Mouse (Mus musculus): ENCODE results near the gene Cic. TPM values are rescaled to one million over a fixed set of nuclear protein-coding genes. Genes with fewer than 3 reads are reported as not detected.

The Cic gene
- polyA plus RNA-seq, 1 experiment, result 290 TPM

DNA sequence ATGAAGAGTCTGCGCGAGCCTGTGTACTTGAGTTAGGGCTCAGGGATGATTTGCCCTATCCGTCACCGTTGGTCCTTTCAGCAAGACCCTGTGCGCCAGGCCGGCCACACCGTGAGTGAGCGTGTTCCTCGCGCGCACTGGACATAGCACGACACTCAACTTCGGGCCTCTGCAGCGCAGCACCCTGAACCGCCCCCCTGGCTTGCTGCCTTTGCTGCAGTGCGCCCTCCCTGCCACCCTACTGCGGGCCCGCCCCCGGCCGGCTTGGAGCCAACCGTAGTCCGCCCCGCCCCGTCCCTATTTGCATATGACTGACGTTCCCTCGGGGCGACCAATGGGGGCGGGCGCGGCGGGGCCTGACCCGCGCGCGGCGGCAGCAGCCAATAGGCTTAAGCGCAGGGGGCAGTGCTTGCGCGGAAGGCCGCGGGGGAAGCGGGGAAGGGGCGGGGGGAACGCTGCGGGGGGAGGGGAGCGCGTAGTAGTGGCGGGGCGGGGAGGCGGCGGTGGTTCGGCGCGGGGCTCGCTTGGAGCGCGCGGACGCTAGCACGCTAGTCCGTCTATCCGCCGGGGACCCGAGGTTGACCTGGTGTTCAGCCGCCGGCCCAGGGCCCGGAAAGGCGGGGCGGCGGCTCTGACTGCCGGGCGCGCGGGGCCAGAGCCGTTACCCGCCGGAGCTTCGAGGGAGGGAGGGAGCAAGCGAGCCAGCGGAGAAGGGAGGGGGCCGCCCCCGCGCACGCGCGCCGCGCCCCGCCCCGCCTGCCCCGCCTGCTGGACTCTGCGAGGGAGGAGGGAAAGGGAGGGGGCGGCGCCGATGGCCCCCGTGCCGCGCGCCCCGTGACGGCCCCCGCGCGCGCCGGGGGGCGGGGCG lies 14.5 kb downstream of the Cic start:
- Histone ChIP-seq H3K4me1 (peaks cover 83% of the 10 kb centered on the region), H3K27me3 (replicated peaks) (no peaks in the 10 kb centered on the region), H3K36me3 (replicated peaks; ENCODE audit: low read length) (peaks cover 31% of the 10 kb centered on the region), H3K9me3 (no peaks in the 10 kb centered on the region), H3K4me3 (replicated peaks) (peak overlapping the region; percentile 92)
- TF ChIP-seq GATA1 (IDR thresholded peaks at IDR 0.05; ENCODE audit: borderline replicate concordance, low read length) (no peak), FLI1 (IDR thresholded peaks at IDR 0.05; ENCODE audit: low read length) (no peak)

DNA sequence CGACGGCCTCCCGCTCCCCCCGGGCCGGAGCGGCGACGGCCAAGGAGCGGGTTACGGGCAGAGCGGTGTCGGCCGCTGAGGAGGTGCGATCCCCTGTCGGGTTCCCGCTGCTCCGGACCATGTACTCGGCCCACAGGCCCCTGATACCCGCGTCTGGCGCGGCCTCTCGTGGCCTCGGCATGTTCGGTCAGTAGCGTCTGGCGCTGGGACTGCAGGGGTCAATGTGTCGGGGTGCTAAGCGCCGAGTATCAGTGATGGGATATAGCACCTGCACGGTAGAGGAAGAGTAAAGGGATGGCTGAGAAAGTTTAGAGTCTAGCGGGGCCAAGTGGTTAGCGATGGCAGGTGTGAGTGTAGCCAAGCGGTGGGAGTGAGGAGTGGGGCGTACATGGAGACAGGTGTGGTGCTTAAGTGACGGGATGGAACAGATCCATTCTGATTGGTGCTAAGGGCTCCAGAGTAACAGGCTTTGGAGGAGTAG lies 15.3 kb downstream of the Cic start:
- H3K36me3 ChIP-seq (replicated peaks; ENCODE audit: low read length), result peaks cover 38% of the 10 kb centered on the region
- peak overlapping the region; percentile 92 for H3K4me3 ChIP-seq (replicated peaks)
- no peaks in the 10 kb centered on the region for H3K9me3 ChIP-seq
- H3K4me1 ChIP-seq, result peaks cover 78% of the 10 kb centered on the region
- no peaks in the 10 kb centered on the region for H3K27me3 ChIP-seq (replicated peaks)
- TF ChIP-seq GATA1 (IDR thresholded peaks at IDR 0.05; ENCODE audit: borderline replicate concordance, low read length), result no peak
- no peak for TF ChIP-seq FLI1 (IDR thresholded peaks at IDR 0.05; ENCODE audit: low read length)

DNA sequence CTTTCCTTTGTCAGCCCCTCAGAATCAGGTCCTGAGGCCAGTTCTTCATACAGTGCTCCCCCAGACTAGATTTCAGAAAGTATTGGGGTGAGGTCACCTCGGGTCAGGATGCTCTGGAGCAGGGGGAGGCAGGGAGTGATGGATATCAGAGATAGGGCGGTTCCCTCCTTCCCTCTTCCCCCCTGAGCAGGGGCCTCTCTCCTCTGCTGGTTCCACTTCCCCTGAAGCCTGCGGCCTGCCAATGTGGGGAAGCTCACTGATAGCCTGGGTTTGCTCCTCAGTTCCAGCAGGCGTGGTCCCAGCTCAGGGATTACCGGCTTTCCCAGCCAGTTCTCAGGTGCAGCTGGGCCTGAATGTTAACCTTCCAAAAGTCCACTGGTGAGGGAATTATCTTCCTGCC lies 16.1 kb downstream of the Cic start:
- H3K4me1 ChIP-seq, result peaks cover 72% of the 10 kb centered on the region
- no peaks in the 10 kb centered on the region for H3K27me3 ChIP-seq (replicated peaks)
- peak overlapping the region; percentile 92 for H3K4me3 ChIP-seq (replicated peaks)
- no peak for TF ChIP-seq GATA1 (IDR thresholded peaks at IDR 0.05; ENCODE audit: borderline replicate concordance, low read length)
- TF ChIP-seq FLI1 (IDR thresholded peaks at IDR 0.05; ENCODE audit: low read length), result no peak
- H3K9me3 ChIP-seq, result no peaks in the 10 kb centered on the region
- peaks cover 47% of the 10 kb centered on the region for H3K36me3 ChIP-seq (replicated peaks; ENCODE audit: low read length)

DNA sequence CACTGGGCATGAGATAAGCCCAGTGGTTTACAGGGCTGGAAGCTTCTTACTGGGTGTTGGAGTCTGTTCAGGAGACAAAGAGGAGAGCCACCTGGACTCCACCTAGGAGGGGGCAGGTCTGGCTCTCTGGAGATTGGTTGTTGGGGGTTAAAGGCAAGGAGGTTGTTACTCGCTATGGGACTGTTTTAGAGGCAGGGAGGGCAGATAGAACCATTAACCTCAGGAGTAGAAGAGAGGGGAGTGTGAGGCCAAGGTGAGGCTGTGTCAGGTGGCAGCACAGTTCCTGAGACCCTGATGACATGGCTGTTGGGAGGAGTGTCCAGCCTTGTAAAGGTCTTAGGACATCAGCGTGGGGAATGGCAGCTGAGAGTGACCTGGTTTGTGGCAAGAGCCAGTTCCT lies 16.7 kb downstream of the Cic start:
- H3K36me3 ChIP-seq (replicated peaks; ENCODE audit: low read length), result peaks cover 52% of the 10 kb centered on the region
- H3K4me1 ChIP-seq, result peaks cover 69% of the 10 kb centered on the region
- H3K27me3 ChIP-seq (replicated peaks), result no peaks in the 10 kb centered on the region
- peak overlapping the region; percentile 92 for H3K4me3 ChIP-seq (replicated peaks)
- peaks cover 5% of the 10 kb centered on the region; the same call in 1 of the 2 replicates for H3K9me3 ChIP-seq
- TF ChIP-seq FLI1 (IDR thresholded peaks at IDR 0.05; ENCODE audit: low read length), result no peak
- no peak for TF ChIP-seq GATA1 (IDR thresholded peaks at IDR 0.05; ENCODE audit: borderline replicate concordance, low read length)

DNA sequence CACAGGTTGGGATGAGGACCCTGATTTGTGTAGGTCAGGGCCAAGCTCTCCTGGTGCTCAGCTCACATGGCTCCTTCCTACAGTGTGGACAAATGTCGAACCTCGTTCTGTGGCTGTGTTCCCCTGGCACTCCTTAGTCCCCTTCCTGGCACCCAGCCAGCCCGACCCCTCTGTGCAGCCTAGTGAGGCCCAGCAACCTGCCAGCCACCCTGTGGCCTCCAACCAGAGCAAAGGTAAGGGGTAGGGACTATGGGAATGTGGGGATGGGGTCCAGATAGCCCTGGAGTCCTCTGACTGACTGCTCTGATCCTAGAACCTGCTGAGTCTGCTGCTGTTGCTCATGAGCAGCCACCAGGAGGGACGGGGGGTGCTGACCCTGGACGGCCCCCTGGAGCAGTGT lies 17.3 kb downstream of the Cic start:
- TF ChIP-seq FLI1 (IDR thresholded peaks at IDR 0.05; ENCODE audit: low read length) (no peak), GATA1 (IDR thresholded peaks at IDR 0.05; ENCODE audit: borderline replicate concordance, low read length) (no peak)
- Histone ChIP-seq H3K36me3 (replicated peaks; ENCODE audit: low read length) (peaks cover 58% of the 10 kb centered on the region), H3K4me1 (peaks cover 64% of the 10 kb centered on the region), H3K9me3 (peaks cover 8% of the 10 kb centered on the region; the same call in 1 of the 2 replicates), H3K27me3 (replicated peaks) (no peaks in the 10 kb centered on the region), H3K4me3 (replicated peaks) (peak overlapping the region; percentile 73)

DNA sequence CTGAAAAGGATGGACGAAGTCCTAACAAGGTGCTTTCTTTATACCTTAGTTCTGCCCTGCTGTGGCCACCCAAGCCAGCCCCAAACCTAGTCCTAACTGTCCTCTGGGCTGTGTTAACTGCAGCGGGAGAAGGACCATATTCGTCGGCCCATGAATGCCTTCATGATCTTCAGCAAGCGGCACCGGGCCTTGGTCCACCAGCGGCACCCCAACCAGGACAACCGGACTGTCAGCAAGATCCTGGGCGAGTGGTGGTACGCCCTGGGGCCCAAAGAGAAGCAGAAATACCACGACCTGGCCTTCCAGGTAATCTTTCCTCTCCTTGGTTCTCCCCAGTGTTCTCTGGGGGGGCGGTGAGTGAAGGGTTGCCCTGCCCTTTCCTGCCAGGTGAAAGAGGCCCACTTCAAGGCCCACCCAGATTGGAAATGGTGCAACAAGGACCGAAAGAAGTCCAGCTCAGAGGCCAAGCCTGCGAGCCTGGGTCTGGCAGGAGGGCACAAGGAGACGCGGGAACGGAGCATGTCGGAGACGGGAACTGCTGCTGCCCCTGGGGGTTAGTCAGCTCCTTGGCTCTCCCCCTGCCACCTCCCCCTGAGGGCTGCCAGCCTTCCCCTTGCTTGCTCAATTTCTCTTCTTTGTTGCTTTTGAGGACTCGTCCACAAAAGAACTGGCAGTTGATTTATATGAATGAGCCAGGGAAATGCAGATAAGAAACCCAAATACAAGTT lies 18.2 kb downstream of the Cic start:
- TF ChIP-seq GATA1 (IDR thresholded peaks at IDR 0.05; ENCODE audit: borderline replicate concordance, low read length) (no peak), FLI1 (IDR thresholded peaks at IDR 0.05; ENCODE audit: low read length) (no peak)
- Histone ChIP-seq H3K4me1 (peaks cover 57% of the 10 kb centered on the region), H3K36me3 (replicated peaks; ENCODE audit: low read length) (peaks cover 67% of the 10 kb centered on the region)

DNA sequence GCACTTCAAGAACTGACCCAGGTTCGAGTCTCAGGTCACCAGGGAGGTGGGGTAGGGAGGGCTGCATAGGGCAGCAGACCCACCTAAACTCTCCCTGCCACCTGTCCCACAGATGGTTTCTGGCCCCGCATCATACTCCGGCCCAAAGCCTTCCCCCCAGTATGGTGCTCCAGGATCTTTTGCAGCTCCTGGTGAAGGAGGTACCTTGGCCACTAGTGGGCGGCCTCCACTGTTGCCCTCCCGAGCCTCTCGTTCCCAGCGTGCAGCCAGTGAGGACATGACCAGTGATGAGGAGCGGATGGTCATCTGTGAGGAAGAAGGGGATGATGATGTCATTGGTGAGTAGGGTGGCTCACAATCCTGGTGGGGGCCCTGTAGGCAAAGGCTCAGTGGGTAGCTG lies 19.5 kb downstream of the Cic start:
- Histone ChIP-seq H3K27me3 (replicated peaks) (no peaks in the 10 kb centered on the region), H3K36me3 (replicated peaks; ENCODE audit: low read length) (peaks cover 81% of the 10 kb centered on the region), H3K4me1 (peaks cover 56% of the 10 kb centered on the region), H3K9me3 (peaks cover 8% of the 10 kb centered on the region; the same call in 1 of the 2 replicates), H3K4me3 (replicated peaks) (no peak overlapping the region)
- TF ChIP-seq FLI1 (IDR thresholded peaks at IDR 0.05; ENCODE audit: low read length), result no peak
- no peak for TF ChIP-seq GATA1 (IDR thresholded peaks at IDR 0.05; ENCODE audit: borderline replicate concordance, low read length)

More for the DNA sequence above, 18.2 kb downstream of the Cic start:
- H3K4me3 ChIP-seq (replicated peaks), result no peak overlapping the region
- peaks cover 8% of the 10 kb centered on the region; the same call in 1 of the 2 replicates for H3K9me3 ChIP-seq
- H3K27me3 ChIP-seq (replicated peaks), result no peaks in the 10 kb centered on the region

DNA sequence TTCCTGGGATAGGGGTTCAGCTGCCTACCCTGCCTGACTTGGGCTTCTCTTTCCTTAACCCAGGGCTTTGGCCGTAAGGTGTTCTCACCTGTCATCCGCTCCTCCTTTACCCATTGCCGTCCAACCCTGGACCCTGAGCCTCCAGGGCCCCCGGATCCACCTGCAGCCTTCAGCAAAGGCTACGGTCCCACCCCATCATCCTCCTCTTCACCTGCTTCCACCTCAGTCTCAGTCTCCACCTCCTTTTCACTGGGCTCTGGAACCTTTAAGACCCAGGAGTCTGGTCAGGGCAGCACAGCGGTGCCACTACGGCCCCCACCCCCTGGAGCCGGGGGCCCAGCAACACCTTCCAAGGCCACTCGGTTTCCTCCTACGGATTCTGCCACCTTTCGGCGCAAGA lies 20.5 kb downstream of the Cic start:
- Histone ChIP-seq H3K9me3 (peaks cover 8% of the 10 kb centered on the region; the same call in 1 of the 2 replicates), H3K4me3 (replicated peaks) (no peak overlapping the region), H3K27me3 (replicated peaks) (no peaks in the 10 kb centered on the region), H3K4me1 (peaks cover 62% of the 10 kb centered on the region), H3K36me3 (replicated peaks; ENCODE audit: low read length) (peaks cover 91% of the 10 kb centered on the region)
- TF ChIP-seq GATA1 (IDR thresholded peaks at IDR 0.05; ENCODE audit: borderline replicate concordance, low read length), result no peak
- no peak for TF ChIP-seq FLI1 (IDR thresholded peaks at IDR 0.05; ENCODE audit: low read length)

DNA sequence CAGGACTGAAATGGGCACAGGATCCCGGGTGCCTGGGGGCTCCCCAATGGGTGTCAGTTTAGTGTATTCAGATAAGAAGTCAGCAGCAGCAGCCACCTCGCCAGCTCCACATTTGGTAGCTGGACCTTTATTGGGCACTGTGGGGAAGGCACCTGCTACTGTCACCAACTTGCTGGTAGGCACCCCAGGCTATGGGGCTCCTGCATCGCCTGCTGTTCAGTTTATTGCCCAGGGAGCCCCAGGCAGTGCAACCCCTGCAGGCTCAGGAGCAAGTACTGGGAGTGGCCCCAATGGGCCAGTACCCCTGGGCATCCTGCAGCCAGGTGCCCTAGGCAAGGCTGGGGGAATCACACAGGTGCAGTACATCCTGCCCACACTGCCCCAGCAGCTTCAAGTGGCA lies 21.2 kb downstream of the Cic start:
- TF ChIP-seq FLI1 (IDR thresholded peaks at IDR 0.05; ENCODE audit: low read length) (no peak), GATA1 (IDR thresholded peaks at IDR 0.05; ENCODE audit: borderline replicate concordance, low read length) (no peak)
- no peak overlapping the region for H3K4me3 ChIP-seq (replicated peaks)
- H3K9me3 ChIP-seq, result peaks cover 8% of the 10 kb centered on the region; the same call in 1 of the 2 replicates
- H3K27me3 ChIP-seq (replicated peaks), result no peaks in the 10 kb centered on the region
- H3K4me1 ChIP-seq, result peaks cover 62% of the 10 kb centered on the region
- H3K36me3 ChIP-seq (replicated peaks; ENCODE audit: low read length), result peaks cover 98% of the 10 kb centered on the region
